Mouse (Mus musculus) liver, embryonic 11.5 days (tissue): ENCODE data around the gene Chpf2. TPM values are rescaled to one million over a fixed set of nuclear protein-coding genes. Genes with fewer than 3 reads are reported as not detected.

Source experiments
- ATAC-seq: fragments of 200-750 bp; cut with Nextera tagmentation; replicated peaks from 2 replicates; pipeline ENCODE4 v1.8.0; 2017; ENCODE audit warnings: moderate number of reproducible peaks, mild to moderate bottlenecking, moderate TSS enrichment, moderate library complexity; ENCODE audit not compliant: low FRiP score
- DNase-seq: peaks from one replicate; pipeline ENCODE4 v3.0.0-alpha.2; 2017; ENCODE audit warnings: low spot score
- H3K27ac ChIP-seq: fragments of 300-500 bp; sonication (generic); 2 replicates; pipeline ENCODE4 v1.5.1; 2014; ENCODE audit warnings: mild to moderate bottlenecking, low read depth, low read length, control low read depth
- H3K27me3 ChIP-seq: fragments of 300-500 bp; sonication (generic); replicated peaks from 2 replicates; pipeline ENCODE4 v1.6.1; 2014; ENCODE audit warnings: low read length, mixed read lengths; ENCODE audit not compliant: control insufficient read depth, insufficient read depth
- H3K36me3 ChIP-seq: fragments of 300-500 bp; sonication (generic); 2 replicates; pipeline ENCODE4 v1.6.1; 2014; ENCODE audit warnings: mild to moderate bottlenecking, low read length, moderate library complexity, mixed read lengths; ENCODE audit not compliant: control insufficient read depth, insufficient read depth
- H3K4me1 ChIP-seq: fragments of 300-500 bp; sonication (generic); replicated peaks from 2 replicates; pipeline ENCODE4 v1.6.1; 2014; ENCODE audit warnings: low read length, mixed read lengths; ENCODE audit not compliant: control insufficient read depth, insufficient read depth
- H3K4me2 ChIP-seq: fragments of 300-500 bp; sonication (generic); 2 replicates; pipeline ENCODE4 v1.6.1; 2014; ENCODE audit warnings: mild to moderate bottlenecking, control low read depth, moderate library complexity
- H3K4me3 ChIP-seq: fragments of 300-500 bp; sonication (generic); 2 replicates; pipeline ENCODE4 v1.5.1; 2014; ENCODE audit warnings: low read depth, low read length, control low read depth
- H3K9ac ChIP-seq: fragments of 300-500 bp; sonication (generic); 2 replicates; pipeline ENCODE4 v1.6.1; 2014; ENCODE audit warnings: low read depth, low read length, control low read depth
- H3K9me3 ChIP-seq: fragments of 300-500 bp; sonication (generic); 2 replicates; pipeline ENCODE4 v1.6.1; 2016; ENCODE audit warnings: low read length, inconsistent platforms, mixed read lengths; ENCODE audit not compliant: control insufficient read depth
- WGBS: fragments of 180-500 bp; shearing (Covaris S2); extraction: QIAGEN DNeasy Blood & Tissue Kit; methylation state at CpG from one replicate; pipeline ENCODE4 v1.1.7; 2014; 5-methylcytosine and 5-hydroxymethylcytosine counted together
- polyA plus RNA-seq: library from polyadenylated mRNA; unstranded; fragments of >200 nt; fragmentation: Nextera tagmentation; extraction: Ambion mirVana; gene quantifications from 2 replicates; pipeline ENCODE4 v1.2.1, GENCODE M21; 2014

Chpf2 gene
- polyA plus RNA-seq, 1 experiment from 2014 or later, result 14.6 TPM

DNA sequence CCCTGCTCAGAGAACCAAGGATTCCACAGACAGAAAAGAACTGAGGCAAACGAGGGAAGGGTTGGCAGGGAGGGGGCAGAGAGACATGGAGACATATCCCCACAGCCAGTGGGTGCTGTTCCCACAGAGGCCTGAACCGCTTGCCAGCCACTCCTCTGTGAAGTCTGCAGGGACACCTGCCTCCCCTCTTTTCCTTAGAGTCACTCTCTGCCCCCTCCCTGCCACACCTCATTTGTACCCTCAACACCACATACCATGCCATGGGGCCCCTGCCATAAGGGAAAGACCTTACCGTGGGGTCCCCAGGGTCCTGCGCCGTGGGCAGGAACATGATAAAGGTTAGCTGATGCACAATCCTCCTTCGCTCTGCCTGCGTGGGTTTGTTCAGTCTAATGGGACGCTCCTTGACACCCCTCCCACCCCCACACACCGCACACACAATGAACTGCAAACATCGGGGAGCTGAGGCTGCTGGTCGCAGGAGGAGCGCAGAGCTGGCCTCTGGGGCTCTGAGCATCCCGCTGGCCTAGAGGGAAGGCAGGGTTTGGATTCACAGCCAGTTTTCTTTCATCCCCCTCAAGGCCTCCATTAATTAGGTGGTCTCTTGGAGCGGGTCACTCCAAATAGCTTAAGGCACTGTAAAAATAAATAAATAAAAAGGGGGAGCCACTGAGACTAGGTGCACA, 19.6 kb downstream of the Chpf2 start:
- no peaks in the 10 kb centered on the region for H3K36me3 ChIP-seq
- no peaks in the 10 kb centered on the region for H3K9me3 ChIP-seq
- DNase-seq (no peak), ATAC-seq (no peak)
- no peak overlapping the region for H3K27ac ChIP-seq
- no peak overlapping the region for H3K9ac ChIP-seq
- H3K4me2 ChIP-seq, result peak overlapping the region; percentile 33
- H3K27me3 ChIP-seq, result peaks cover 86% of the 10 kb centered on the region
- H3K4me1 ChIP-seq, result peaks cover 30% of the 10 kb centered on the region
- WGBS, result 33% methylated on average over 14 of the region's 14 CpGs
- no peak overlapping the region for H3K4me3 ChIP-seq

DNA sequence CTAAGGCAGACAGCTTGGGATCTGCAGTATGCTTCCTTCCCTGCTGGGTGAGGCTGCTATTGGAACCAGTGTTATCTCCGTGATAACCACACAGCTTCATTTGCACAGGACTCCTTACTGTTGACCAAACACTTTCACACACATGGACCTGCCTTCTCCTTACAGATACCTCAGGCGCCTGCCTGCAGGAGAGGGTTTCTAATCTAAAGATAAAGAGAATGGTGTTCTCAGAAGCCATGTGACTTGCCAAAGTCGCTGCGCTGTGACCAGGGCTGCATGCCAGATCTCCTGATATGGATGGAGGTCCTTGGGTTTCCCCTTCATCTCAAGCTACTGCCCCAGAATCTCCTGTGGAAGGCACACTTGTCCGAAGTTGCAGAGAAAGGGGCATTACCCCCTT, 22.8 kb downstream of the Chpf2 start:
- no peak for ATAC-seq
- H3K4me1 ChIP-seq, result peaks cover 10% of the 10 kb centered on the region
- H3K36me3 ChIP-seq, result no peaks in the 10 kb centered on the region
- no peaks in the 10 kb centered on the region for H3K9me3 ChIP-seq
- no peak for DNase-seq
- no peak overlapping the region for H3K27ac ChIP-seq
- no peak overlapping the region for H3K4me3 ChIP-seq
- WGBS, result 6% methylated on average over 5 of the region's 5 CpGs
- peaks cover 53% of the 10 kb centered on the region for H3K27me3 ChIP-seq
- no peak overlapping the region for H3K9ac ChIP-seq
- H3K4me2 ChIP-seq, result no peak overlapping the region

DNA sequence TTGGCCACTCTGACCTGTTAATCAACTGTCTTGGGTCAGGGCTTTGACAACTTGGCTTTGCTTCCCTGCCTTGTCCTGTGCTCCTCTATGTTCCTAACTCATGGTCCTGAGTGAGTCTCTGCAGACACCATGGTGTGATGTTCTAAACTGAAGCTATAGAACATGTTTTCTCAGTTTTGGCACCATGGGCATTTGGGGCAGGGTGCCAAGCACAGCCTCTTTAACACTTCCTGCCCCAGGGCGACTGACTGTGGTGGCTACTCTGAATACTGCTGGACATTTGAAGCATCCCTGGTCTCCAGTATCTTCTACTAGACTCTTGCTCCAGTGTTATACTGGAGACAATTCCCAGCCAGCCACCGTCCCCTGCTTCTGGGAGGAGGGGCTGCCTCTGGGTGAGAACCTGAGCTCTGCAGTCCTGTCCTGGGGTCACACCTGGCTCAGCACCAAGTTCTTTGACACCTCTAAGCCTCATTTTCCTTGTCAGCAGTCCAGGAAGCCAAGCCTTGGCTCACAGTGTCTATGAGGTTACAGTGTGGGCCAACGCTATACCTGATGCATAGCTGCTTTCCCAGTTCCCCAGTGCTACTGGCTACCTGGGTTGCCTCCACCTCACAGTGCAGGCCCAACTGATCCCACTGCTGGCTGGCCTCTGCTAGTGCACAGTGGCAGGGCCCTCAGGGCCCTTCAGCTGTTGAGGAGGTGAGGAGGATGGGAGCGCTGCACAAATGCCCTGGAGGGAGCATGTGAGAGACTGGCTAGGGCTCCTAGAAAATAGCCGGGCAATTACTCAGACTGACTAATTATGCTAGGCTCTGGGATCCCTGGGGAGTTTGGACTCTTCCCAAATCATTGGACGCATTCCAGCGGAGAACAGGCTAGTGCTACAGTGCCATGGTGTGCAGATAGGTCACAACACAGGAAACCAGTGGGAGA, 25.1 kb downstream of the Chpf2 start:
- no peak overlapping the region for H3K9ac ChIP-seq
- ATAC-seq, result no peak
- H3K9me3 ChIP-seq, result no peaks in the 10 kb centered on the region
- WGBS, result 71% methylated on average over 7 of the region's 7 CpGs
- H3K4me1 ChIP-seq, result peaks cover 2% of the 10 kb centered on the region; the same call in 1 of the 2 replicates
- H3K27ac ChIP-seq, result no peak overlapping the region
- no peak for DNase-seq
- H3K4me2 ChIP-seq, result no peak overlapping the region
- H3K4me3 ChIP-seq, result no peak overlapping the region
- H3K36me3 ChIP-seq, result no peaks in the 10 kb centered on the region
- H3K27me3 ChIP-seq, result peaks cover 31% of the 10 kb centered on the region

DNA sequence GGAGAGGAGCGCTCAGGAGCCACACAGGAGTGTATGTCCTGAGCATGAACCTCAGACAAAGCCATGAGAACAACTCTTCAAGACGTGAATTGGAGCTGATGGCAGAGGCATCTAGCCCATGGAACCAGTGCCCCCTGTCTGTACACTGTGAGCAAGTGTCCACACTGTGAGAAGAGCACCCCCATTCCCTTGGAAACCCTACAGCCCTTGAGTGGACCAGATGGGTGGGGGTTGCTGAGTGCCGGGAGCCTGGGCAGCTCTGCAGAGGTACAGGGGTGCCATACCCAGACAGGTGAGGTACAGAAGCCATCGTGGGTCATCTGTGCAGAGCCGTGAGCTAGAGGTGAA, 25.7 kb downstream of the Chpf2 start:
- Histone ChIP-seq H3K27ac (no peak overlapping the region), H3K27me3 (peaks cover 25% of the 10 kb centered on the region), H3K9ac (no peak overlapping the region), H3K36me3 (no peaks in the 10 kb centered on the region), H3K9me3 (no peaks in the 10 kb centered on the region), H3K4me3 (no peak overlapping the region), H3K4me1 (0 out of 2 replicates have a peak, but pooled peaks cover 2% of the 10 kb centered on the region), H3K4me2 (no peak overlapping the region)
- ATAC-seq (no peak), DNase-seq (no peak)
- 73% methylated on average over 5 of the region's 5 CpGs for WGBS

DNA sequence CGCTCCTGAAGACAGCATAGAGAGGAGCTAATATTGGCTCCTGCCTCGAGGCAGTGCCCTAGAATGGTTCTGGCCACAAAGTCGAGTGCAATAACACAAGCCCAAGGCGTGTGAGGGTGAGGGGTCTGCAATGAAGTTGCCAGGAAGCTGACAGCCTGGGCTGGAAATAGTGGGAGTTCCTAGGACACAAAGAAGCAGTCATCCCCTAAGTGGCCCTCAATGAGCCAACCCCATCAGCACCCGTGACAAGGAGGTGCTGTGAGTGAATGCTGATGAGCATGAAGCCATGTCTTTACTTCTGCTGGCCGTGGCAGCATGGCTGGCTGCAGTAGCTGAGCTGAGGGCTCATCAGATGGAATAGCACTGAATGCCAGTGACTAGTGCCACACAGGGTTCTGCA, 28.6 kb downstream of the Chpf2 start:
- H3K4me1 ChIP-seq, result no peaks in the 10 kb centered on the region
- H3K27ac ChIP-seq, result no peak overlapping the region
- no peaks in the 10 kb centered on the region for H3K9me3 ChIP-seq
- ATAC-seq (no peak), DNase-seq (no peak)
- H3K36me3 ChIP-seq, result no peaks in the 10 kb centered on the region
- 62% methylated on average over 6 of the region's 6 CpGs for WGBS
- no peak overlapping the region for H3K4me2 ChIP-seq
- H3K27me3 ChIP-seq, result peaks cover 13% of the 10 kb centered on the region
- H3K9ac ChIP-seq, result no peak overlapping the region
- no peak overlapping the region for H3K4me3 ChIP-seq

DNA sequence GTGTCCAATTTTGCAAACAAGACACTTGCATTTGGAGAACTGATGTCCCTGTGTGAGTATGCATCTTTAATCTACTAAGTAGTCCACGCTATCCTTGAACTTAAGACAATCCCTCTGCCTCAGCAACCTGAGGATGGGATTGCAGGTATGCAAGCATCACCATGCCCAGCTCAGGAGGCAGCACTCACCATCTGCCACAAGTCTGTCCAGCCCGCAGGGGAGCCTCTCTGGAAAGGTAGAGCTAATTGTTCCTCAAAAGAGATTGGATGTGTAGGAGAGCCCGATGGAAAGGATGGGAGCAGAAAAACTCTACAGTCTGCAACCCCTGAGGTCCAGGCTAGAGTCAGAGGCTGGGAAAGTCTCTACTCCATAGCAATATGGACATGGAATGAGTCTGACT, 32.4 kb downstream of the Chpf2 start:
- WGBS, result 67% methylated on average over 3 of the region's 3 CpGs
- Histone ChIP-seq H3K27me3 (peaks cover 43% of the 10 kb centered on the region), H3K4me1 (no peaks in the 10 kb centered on the region), H3K9ac (no peak overlapping the region), H3K27ac (no peak overlapping the region), H3K4me3 (no peak overlapping the region), H3K36me3 (no peaks in the 10 kb centered on the region), H3K9me3 (no peaks in the 10 kb centered on the region), H3K4me2 (no peak overlapping the region)
- DNase-seq, result no peak
- ATAC-seq, result no peak

DNA sequence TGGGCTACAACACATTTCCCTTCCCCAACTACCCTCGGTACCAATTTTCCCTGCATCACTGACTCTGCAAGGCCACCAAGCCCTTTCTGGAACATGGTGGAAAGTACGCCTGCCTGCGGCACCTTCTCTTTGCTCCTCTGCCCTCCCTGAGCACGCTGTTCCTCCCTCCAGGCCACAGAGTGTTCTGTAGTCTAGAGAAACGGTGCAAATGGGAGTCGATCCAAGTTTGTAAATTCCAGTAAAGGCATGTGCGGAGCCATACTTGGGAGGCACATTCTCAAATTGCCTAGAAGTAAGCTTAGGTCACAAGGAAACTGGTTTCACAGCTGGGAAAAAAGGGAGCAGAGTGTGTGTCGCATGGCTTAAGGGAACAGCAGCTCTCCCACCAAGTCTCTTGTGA, 33.6 kb downstream of the Chpf2 start:
- Histone ChIP-seq H3K27ac (no peak overlapping the region), H3K9me3 (no peaks in the 10 kb centered on the region), H3K4me2 (no peak overlapping the region), H3K27me3 (peaks cover 54% of the 10 kb centered on the region), H3K4me1 (no peaks in the 10 kb centered on the region), H3K9ac (no peak overlapping the region), H3K36me3 (no peaks in the 10 kb centered on the region), H3K4me3 (no peak overlapping the region)
- 73% methylated on average over 8 of the region's 8 CpGs for WGBS
- DNase-seq (no peak), ATAC-seq (no peak)

DNA sequence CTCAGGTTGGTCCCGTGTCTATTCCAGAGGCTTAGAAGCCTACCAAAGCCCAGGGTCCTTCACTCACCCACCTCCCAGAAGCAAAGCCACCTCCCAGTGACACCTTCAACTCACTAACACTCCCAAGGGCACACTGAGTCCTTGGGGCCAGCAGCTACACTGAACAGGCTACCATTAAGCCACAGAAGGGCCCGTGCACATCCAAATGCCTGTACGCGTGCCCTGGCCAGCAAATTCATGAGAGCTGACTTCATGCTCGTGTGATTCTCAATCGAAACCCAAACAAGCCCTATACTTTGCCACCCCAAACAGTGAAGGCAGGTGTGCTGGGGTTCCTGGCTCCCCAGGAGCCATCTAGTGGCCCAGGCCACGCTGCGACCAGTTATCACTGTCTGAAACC, 34.1 kb downstream of the Chpf2 start:
- peaks cover 57% of the 10 kb centered on the region for H3K27me3 ChIP-seq
- H3K4me2 ChIP-seq, result no peak overlapping the region
- ATAC-seq (no peak), DNase-seq (no peak)
- no peak overlapping the region for H3K27ac ChIP-seq
- H3K4me1 ChIP-seq, result no peaks in the 10 kb centered on the region
- H3K4me3 ChIP-seq, result no peak overlapping the region
- no peak overlapping the region for H3K9ac ChIP-seq
- WGBS, result 76% methylated on average over 8 of the region's 8 CpGs
- H3K9me3 ChIP-seq, result no peaks in the 10 kb centered on the region
- no peaks in the 10 kb centered on the region for H3K36me3 ChIP-seq
